Mouse (Mus musculus) neural tube, embryonic 11.5 days (tissue): ENCODE data around the gene Zcwpw1. TPM values are rescaled to one million over a fixed set of nuclear protein-coding genes. Genes with fewer than 3 reads are reported as not detected.
"Not testable (repeated sequence)": the region's sequence is repeated elsewhere in the genome, so short reads cannot be mapped to it uniquely, and the experiment has no call there.

Source experiments
- ATAC-seq: fragments of 200-750 bp; cut with Nextera tagmentation; 2 replicates; pipeline ENCODE4 v1.8.0; 2017; ENCODE audit warnings: moderate number of reproducible peaks, mild to moderate bottlenecking, moderate TSS enrichment, moderate library complexity; ENCODE audit not compliant: insufficient read depth, low FRiP score, low TSS enrichment
- DNase-seq: peaks from one replicate; pipeline ENCODE4 v3.0.0-alpha.2; 2015; ENCODE audit warnings: low spot score
- H3K27ac ChIP-seq: fragments of 300-500 bp; sonication (generic); 2 replicates; pipeline ENCODE4 v1.5.1; 2014; ENCODE audit warnings: low read depth, mild to moderate bottlenecking, low read length
- H3K27me3 ChIP-seq: fragments of 300-500 bp; sonication (generic); 2 replicates; pipeline ENCODE4 v1.6.1; 2014; ENCODE audit warnings: mild to moderate bottlenecking, low read length, mixed read lengths; ENCODE audit not compliant: control insufficient read depth, insufficient read depth
- H3K36me3 ChIP-seq: fragments of 300-500 bp; sonication (generic); 2 replicates; pipeline ENCODE4 v1.6.1; 2014; ENCODE audit warnings: mild to moderate bottlenecking, low read length, moderate library complexity, mixed read lengths; ENCODE audit not compliant: control insufficient read depth, insufficient read depth
- H3K4me1 ChIP-seq: fragments of 300-500 bp; sonication (generic); 2 replicates; pipeline ENCODE4 v1.6.1; 2014; ENCODE audit warnings: low read length, mixed read lengths; ENCODE audit not compliant: control insufficient read depth, insufficient read depth
- H3K4me2 ChIP-seq: fragments of 300-500 bp; sonication (generic); 2 replicates; pipeline ENCODE4 v1.6.1; 2014; ENCODE audit warnings: low read depth, mild to moderate bottlenecking, moderate library complexity
- H3K4me3 ChIP-seq: fragments of 300-500 bp; sonication (generic); 2 replicates; pipeline ENCODE4 v1.5.1; 2014; ENCODE audit warnings: low read depth, low read length
- H3K9ac ChIP-seq: fragments of 300-500 bp; sonication (generic); 2 replicates; pipeline ENCODE4 v1.6.1; 2014; ENCODE audit warnings: mild to moderate bottlenecking, low read length
- H3K9me3 ChIP-seq: fragments of 300-500 bp; sonication (generic); 2 replicates; pipeline ENCODE4 v1.6.1; 2016; ENCODE audit warnings: low read length; ENCODE audit not compliant: control insufficient read depth
- WGBS: fragments of 180-500 bp; shearing (Covaris S2); extraction: QIAGEN DNeasy Blood & Tissue Kit; methylation state at CpG from one replicate; pipeline ENCODE4 v1.1.7; 2014; 5-methylcytosine and 5-hydroxymethylcytosine counted together
- polyA plus RNA-seq: library from polyadenylated mRNA; unstranded; fragments of >200 nt; fragmentation: Nextera tagmentation; extraction: Ambion mirVana; gene quantifications from 2 replicates; pipeline ENCODE4 v1.2.1, GENCODE M21; 2014

Gene Zcwpw1
- polyA plus RNA-seq, 1 experiment from 2014 or later: 11.4 TPM

DNA sequence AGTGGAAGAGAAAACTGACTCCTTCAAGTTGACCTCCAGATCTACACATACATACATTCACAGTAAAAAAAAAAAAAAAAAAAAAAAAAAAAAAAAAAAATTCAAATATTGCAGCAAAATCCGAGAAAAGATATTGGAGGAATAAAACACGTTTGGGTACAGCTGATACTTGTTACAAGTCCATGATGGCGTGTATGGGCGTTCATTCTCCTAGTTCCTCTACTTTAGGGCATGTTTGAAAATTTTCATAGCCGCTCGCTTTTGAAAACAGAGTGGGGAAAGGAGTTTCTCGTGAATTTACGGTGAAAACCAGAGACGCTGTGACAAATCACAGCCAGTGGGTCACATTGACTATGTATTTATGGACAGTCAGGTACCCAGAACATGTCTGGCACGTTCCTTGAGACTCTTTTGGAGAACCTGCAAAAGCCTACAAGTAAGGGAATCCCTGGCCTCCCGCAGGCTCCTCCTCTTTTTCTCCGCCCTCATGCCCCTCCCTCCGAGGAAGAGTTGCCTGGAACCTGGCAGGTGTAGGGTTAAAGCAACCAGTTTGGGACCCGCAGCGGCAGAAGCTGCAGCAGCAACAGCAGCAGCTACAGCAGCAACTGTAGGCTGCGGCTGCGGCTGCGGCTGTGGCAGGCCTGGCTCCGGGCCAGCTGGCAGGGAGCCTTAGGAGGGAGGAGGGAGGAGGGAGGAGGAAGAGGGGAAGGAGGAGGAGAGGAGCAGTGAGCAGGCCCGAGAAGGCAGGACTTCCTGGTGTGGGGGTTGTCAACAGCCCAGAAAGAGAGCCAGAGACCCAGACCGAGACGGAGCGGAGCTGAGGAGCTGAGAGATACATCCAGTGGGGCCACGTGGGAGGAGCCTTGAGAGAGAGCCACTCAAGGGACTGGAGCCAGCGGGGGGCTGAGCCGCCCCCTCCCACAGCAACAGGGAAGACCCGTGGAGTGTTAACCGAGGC is 42.1 kb upstream of the Zcwpw1 start, which contains the start of gene Tsc22d4:
Gene Tsc22d4, plus strand, starts transcription at position 517 of the 958 bp plus-strand sequence.
- no peaks in the 10 kb centered on the region for H3K9me3 ChIP-seq
- WGBS: 6% methylated on average over 28 of the region's 28 CpGs

DNA sequence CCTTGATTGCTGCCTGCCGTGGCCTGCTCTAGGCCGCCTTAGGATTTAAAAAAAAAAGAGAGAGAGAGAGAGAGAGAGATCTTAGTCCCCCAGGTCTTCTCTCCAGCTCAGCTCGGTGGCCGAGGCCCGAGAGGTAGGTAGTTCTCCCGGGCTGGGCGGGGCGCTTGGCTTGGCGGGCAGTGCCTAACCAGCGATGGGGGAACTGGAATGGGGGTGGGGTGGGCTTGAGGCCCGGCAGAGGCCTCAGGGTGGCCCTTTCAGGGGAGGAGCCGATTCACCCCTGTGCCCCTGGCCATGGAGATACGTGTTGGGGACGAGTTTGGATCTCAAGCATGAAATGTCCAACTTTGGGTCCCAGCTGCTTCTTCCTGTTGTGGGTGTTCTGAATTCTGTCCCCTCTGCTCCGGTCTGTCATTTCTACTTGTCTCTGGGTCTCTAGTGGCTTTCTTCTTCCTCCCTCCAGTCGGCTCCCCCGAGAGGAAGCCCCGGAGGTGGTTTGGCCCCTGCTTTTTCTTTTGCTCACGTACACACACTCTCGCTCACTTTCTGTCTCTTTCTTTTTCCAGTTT is 41.2 kb upstream of the Zcwpw1 start:
- under 1% methylated on average over 20 of the region's 20 CpGs for WGBS
- peaks cover 3% of the 10 kb centered on the region; the same call in 1 of the 2 replicates for H3K36me3 ChIP-seq
- H3K27ac ChIP-seq: peak overlapping the region; percentile 83
- H3K4me2 ChIP-seq: peak overlapping the region; percentile 100
- H3K9ac ChIP-seq: peak overlapping the region; percentile 72
- ATAC-seq (peak; percentile 32), DNase-seq (peak; percentile 68)
- peak overlapping the region; percentile 75 for H3K4me3 ChIP-seq
- no peaks in the 10 kb centered on the region for H3K27me3 ChIP-seq
- H3K4me1 ChIP-seq: peaks cover 22% of the 10 kb centered on the region
- H3K9me3 ChIP-seq: no peaks in the 10 kb centered on the region

More for the DNA sequence above, 42.1 kb upstream of the Zcwpw1 start, which contains the start of gene Tsc22d4:
- Histone ChIP-seq H3K4me2 (peak within 1 kb of the TSS; percentile 100), H3K36me3 (no peaks in the 10 kb centered on the region), H3K9ac (peak within 1 kb of the TSS; percentile 72), H3K27ac (peak within 1 kb of the TSS; percentile 83), H3K4me3 (peak within 1 kb of the TSS; percentile 75), H3K4me1 (peaks cover 23% of the 10 kb centered on the region), H3K27me3 (no peaks in the 10 kb centered on the region)
- ATAC-seq (peak; percentile 67), DNase-seq (peak; percentile 93)

DNA sequence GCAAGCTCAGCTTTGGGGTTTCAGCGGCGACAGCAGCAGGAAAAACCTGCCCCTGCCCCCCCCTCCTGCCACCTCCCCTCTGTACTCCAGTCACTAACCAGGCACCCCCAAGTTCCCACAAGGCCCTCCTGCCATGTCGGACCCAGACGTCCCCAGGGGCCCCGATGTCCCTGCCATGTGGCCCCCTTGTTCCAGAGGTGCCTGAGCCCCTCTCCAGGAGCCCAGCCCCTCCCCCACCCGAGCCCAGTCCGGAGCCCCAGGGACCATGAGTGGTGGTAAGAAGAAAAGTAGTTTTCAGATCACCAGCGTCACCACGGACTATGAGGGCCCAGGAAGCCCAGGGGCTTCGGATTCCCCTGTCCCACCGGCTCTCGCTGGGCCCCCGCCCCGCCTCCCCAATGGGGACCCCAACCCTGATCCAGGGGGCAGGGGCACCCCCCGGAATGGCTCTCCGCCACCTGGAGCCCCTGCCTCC is 40.7 kb upstream of the Zcwpw1 start:
- Histone ChIP-seq H3K9ac (peak overlapping the region; percentile 72), H3K36me3 (peaks cover 5% of the 10 kb centered on the region; the same call in 1 of the 2 replicates), H3K27ac (peak overlapping the region; percentile 83), H3K4me3 (peak overlapping the region; percentile 75), H3K4me2 (peak overlapping the region; percentile 100), H3K27me3 (no peaks in the 10 kb centered on the region), H3K9me3 (no peaks in the 10 kb centered on the region), H3K4me1 (peaks cover 17% of the 10 kb centered on the region)
- DNase-seq (no peak), ATAC-seq (no peak)
- under 1% methylated on average over 16 of the region's 16 CpGs for WGBS

DNA sequence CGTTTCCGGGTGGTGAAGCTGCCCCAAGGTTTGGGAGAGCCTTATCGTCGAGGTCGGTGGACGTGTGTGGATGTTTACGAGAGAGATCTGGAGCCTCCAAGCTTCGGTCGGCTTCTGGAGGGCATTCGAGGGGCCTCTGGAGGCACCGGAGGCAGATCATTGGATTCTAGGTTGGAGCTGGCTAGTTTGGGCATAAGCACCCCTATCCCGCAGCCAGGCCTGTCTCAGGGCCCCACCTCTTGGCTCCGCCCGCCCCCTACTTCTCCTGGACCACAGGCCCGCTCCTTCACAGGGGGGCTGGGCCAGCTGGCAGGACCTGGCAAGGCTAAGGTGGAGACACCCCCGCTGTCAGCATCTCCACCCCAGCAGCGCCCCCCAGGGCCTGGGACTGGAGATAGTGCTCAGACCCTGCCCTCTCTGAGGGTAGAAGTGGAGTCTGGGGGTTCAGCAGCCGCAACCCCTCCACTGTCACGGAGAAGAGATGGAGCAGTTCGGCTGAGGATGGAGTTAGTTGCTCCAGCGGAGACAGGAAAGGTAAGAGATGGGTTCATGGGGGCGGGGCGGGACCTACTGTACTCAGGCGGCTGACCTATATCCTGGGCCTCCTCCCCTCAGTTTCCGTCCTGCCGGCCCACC is 40.2 kb upstream of the Zcwpw1 start:
- peaks cover 17% of the 10 kb centered on the region for H3K4me1 ChIP-seq
- H3K4me2 ChIP-seq: peak overlapping the region; percentile 100
- H3K9me3 ChIP-seq: no peaks in the 10 kb centered on the region
- peak overlapping the region; percentile 72 for H3K9ac ChIP-seq
- 5% methylated on average over 26 of the region's 26 CpGs for WGBS
- ATAC-seq (no peak), DNase-seq (no peak)
- H3K27me3 ChIP-seq: no peaks in the 10 kb centered on the region
- H3K4me3 ChIP-seq: peak overlapping the region; percentile 75
- peak overlapping the region; percentile 83 for H3K27ac ChIP-seq
- H3K36me3 ChIP-seq: peaks cover 5% of the 10 kb centered on the region; the same call in 1 of the 2 replicates

DNA sequence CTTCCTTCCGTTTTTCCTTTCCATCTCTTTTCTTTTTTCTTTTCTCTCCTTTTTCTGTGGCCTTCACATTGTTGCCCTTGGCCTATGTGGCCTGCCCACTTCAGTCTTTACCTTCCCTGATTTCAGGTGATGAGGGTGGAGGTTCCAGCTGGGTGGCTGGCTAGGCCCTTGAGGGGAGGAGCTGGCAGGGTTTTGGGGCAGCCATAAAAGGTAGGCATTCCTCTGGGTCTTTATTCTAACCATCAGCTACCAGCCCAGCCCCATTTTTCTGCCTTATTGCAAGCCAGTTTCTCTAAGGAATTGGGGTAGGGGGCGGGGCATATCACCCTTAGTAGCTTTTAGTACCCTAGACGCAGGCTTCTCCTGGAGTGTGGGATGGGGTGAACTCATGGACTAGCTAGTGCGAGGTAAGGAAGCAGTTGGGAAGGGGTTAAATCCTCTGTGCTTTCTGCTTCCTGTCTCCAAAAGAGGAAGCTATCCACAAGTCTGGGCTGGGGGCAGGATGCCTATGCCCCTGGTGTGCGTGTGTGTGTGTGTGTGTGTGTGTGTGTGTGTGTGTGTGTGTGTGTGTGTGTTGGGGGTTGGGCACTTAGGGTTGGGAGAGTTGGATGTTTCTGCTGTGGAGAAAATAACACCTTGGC is 39.3 kb upstream of the Zcwpw1 start:
- 26% methylated on average over 5 of the region's 5 CpGs for WGBS
- Histone ChIP-seq H3K4me2 (peak overlapping the region; percentile 100), H3K4me1 (peaks cover 17% of the 10 kb centered on the region), H3K9ac (no peak overlapping the region), H3K36me3 (peaks cover 5% of the 10 kb centered on the region; the same call in 1 of the 2 replicates), H3K4me3 (peak overlapping the region; percentile 75; the same call in 1 of the 2 replicates), H3K27me3 (no peaks in the 10 kb centered on the region), H3K27ac (no peak overlapping the region), H3K9me3 (no peaks in the 10 kb centered on the region)
- no peak for ATAC-seq
- DNase-seq: no peak

DNA sequence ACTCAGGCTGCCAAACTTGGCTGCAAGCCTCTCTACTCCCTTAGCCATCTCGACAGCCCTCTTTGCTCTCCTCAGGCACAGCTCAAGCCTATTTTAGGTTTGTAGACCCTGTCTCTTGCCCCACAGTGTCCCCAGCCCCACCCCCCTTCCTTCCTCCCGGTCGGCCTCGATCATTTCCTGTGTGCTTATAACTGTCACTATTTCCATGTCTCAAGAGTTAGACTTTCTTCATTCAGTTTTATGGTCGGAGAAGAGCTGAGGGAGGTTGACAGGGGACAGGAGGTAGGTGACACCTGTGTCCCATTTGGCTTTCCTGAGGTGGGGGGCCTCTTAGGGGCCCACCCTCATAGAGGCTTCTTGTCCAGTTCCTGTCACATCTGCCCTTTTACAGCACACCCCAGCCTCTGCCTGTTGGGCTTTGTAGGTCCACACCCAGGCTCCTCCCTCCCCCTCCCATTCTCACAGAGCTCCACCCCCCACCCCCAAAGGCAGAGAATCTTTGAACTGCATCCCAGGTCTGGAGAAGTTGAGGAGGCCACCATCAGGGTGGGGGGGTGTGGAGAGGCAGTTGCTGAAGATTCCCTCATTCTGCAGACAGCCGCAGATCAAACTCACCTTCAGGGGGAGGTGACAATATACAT is 38.3 kb upstream of the Zcwpw1 start:
- H3K9me3 ChIP-seq: no peaks in the 10 kb centered on the region
- peaks cover 17% of the 10 kb centered on the region for H3K4me1 ChIP-seq
- H3K27ac ChIP-seq: no peak overlapping the region
- no peak overlapping the region for H3K4me3 ChIP-seq
- H3K27me3 ChIP-seq: no peaks in the 10 kb centered on the region
- peaks cover 5% of the 10 kb centered on the region; the same call in 1 of the 2 replicates for H3K36me3 ChIP-seq
- WGBS: 64% methylated on average over 6 of the region's 6 CpGs
- no peak overlapping the region for H3K4me2 ChIP-seq
- ATAC-seq (no peak), DNase-seq (no peak)
- H3K9ac ChIP-seq: no peak overlapping the region

DNA sequence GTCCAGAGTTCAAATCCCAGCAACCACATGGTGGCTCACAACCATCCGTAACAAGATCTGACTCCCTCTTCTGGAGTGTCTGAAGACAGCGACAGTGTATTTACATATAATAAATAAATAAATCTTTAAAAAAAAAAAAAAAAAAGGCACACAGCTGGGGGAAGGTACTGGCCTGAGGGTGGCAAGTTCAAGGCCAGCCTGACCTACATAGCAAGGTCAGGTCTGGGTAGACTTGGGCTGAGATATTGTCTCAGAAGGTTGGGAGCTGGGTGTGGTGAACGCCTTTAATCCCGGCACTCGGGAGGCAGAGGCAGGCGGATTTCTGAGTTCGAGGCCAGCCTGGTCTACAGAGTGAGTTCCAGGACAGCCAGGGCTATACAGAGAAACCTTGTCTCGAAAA is 37.4 kb upstream of the Zcwpw1 start:
- 89% methylated on average over 6 of the region's 8 CpGs for WGBS
- DNase-seq, ATAC-seq, H3K27ac ChIP-seq, H3K4me3 ChIP-seq, H3K27me3 ChIP-seq, H3K9ac ChIP-seq, H3K9me3 ChIP-seq, H3K4me2 ChIP-seq, H3K36me3 ChIP-seq: not testable (repeated sequence)
- H3K4me1 ChIP-seq: peaks cover 17% of the 10 kb centered on the region
